Mouse (Mus musculus): Measurements from ENCODE around the gene Prex1.

Prex1 gene

GRCm38 (mm10) chr2:166661971-166662370 is 51.7 kb downstream of the Prex1 start:
- DNase-seq (ENCODE audit: low read depth, low spot score), result no peak

GRCm38 (mm10) chr2:166661498-166661897 is 52.1 kb downstream of the Prex1 start:
- DNase-seq (ENCODE audit: low read depth, low spot score), result no peak

- no peak for DNase-seq (ENCODE audit: low read depth, low spot score)
These were observed 55.3 kb downstream of the Prex1 start for GRCm38 (mm10) chr2:166658380-166658779.

- DNase-seq (ENCODE audit: low read depth, low spot score), result no peak
These were observed 56.1 kb downstream of the Prex1 start for GRCm38 (mm10) chr2:166657451-166658011.

- DNase-seq (ENCODE audit: low read depth, low spot score), result peak; percentile 82
These were observed 57.0 kb downstream of the Prex1 start for GRCm38 (mm10) chr2:166656630-166657029.

- peak; percentile 69 for DNase-seq (ENCODE audit: low read depth, low spot score)
These were observed 57.7 kb downstream of the Prex1 start for GRCm38 (mm10) chr2:166655727-166656520.

GRCm38 (mm10) chr2:166655308-166655707 is 58.3 kb downstream of the Prex1 start:
- peak; percentile 67 for DNase-seq (ENCODE audit: low read depth, low spot score)

- peak; percentile 47 for DNase-seq (ENCODE audit: low read depth, low spot score)
These were observed 58.8 kb downstream of the Prex1 start for GRCm38 (mm10) chr2:166654875-166655274.

GRCm38 (mm10) chr2:166653564-166653963 is 60.1 kb downstream of the Prex1 start:
- no peak for DNase-seq (ENCODE audit: low read depth, low spot score)

- no peak for DNase-seq (ENCODE audit: low read depth, low spot score)
These were observed 61.0 kb downstream of the Prex1 start for GRCm38 (mm10) chr2:166652672-166653071.

- DNase-seq (ENCODE audit: low read depth, low spot score), result peak; percentile 52
These were observed 62.2 kb downstream of the Prex1 start for GRCm38 (mm10) chr2:166651317-166652030.

- DNase-seq (ENCODE audit: low read depth, low spot score), result peak; percentile 67
These were observed 63.2 kb downstream of the Prex1 start for GRCm38 (mm10) chr2:166650414-166650813.

- peak; percentile 37 for DNase-seq (ENCODE audit: low read depth, low spot score)
These were observed 66.4 kb downstream of the Prex1 start for GRCm38 (mm10) chr2:166647242-166647641.

GRCm38 (mm10) chr2:166646434-166647088 is 67.1 kb downstream of the Prex1 start:
- DNase-seq (ENCODE audit: low read depth, low spot score), result peak; percentile 64

- DNase-seq (ENCODE audit: low read depth, low spot score), result no peak
These were observed 68.8 kb downstream of the Prex1 start for GRCm38 (mm10) chr2:166644816-166645215.

GRCm38 (mm10) chr2:166642581-166642987 is 71.0 kb downstream of the Prex1 start:
- no peak for DNase-seq (ENCODE audit: low read depth, low spot score)

- no peak for DNase-seq (ENCODE audit: low read depth, low spot score)
These were observed 73.9 kb downstream of the Prex1 start for GRCm38 (mm10) chr2:166639750-166640149.

- DNase-seq (ENCODE audit: low read depth, low spot score), result no peak
These were observed 74.5 kb downstream of the Prex1 start for GRCm38 (mm10) chr2:166638947-166639641.

- no peak for DNase-seq (ENCODE audit: low read depth, low spot score)
These were observed 75.4 kb downstream of the Prex1 start for GRCm38 (mm10) chr2:166638079-166638800.

- DNase-seq (ENCODE audit: low read depth, low spot score), result no peak
These were observed 76.0 kb downstream of the Prex1 start for GRCm38 (mm10) chr2:166637673-166637990.

Measured in CD4-positive, CD25-positive, alpha-beta regulatory T cell, adult 2 months (primary cell).